Mouse (Mus musculus) megakaryocyte-erythroid progenitor cell, adult 5-6 weeks (primary cell): ENCODE measurements around the gene Taar4. TPM values are rescaled to one million over a fixed set of nuclear protein-coding genes. Genes with fewer than 3 reads are reported as not detected.
A peak's percentile ranks its signal among the peaks of the same experiment; 100 is the strongest.

Experiments used
- ATAC-seq: replicated peaks from 2 replicates; pipeline ENCODE4 v1.8.0; 2016; ENCODE audit warnings: mild to moderate bottlenecking, inconsistent platforms; ENCODE audit not compliant: severe bottlenecking, poor library complexity, low FRiP score, low TSS enrichment
- total RNA-seq, 2 experiments: library from RNA; stranded (forward) in 1 of 2; stranded (reverse) in 1 of 2; fragments of 200-1000, 215-1000 nt in 1 of 2; fragments of >200 nt in 1 of 2; fragmentation: Nextera tagmentation in 1 of 2; gene quantifications; 2 replicates each; pipeline ENCODE4 v1.2.3; 2014 to 2017

Gene Taar4
- not detected in 2 replicates for total RNA-seq (2014; fragmentation: Nextera tagmentation)
- total RNA-seq (2017), result not detected in 2 replicates

GRCm38 (mm10) chr10:23960444-23960915 lies at the start of gene Taar4:
TSS of gene Taar4 (plus strand) at chr10:23960494.
- no peak for ATAC-seq

- no peak for ATAC-seq
Observed at GRCm38 (mm10) chr10:23920056-23920455, 40.2 kb upstream of the Taar4 start, which contains the start of gene Taar1. TSS of gene Taar1 (plus strand) at chr10:23920356.

- no peak for ATAC-seq
Observed at GRCm38 (mm10) chr10:23922468-23922867, 37.8 kb upstream of the Taar4 start.

- ATAC-seq, result no peak
Observed at GRCm38 (mm10) chr10:23923941-23924340, 36.4 kb upstream of the Taar4 start.

- no peak for ATAC-seq
Observed at GRCm38 (mm10) chr10:23937613-23938012, 22.7 kb upstream of the Taar4 start.

GRCm38 (mm10) chr10:23938312-23938711 lies 22.0 kb upstream of the Taar4 start, which contains the start of gene Taar2:
TSS of gene Taar2 (plus strand) at chr10:23938572.
- no peak for ATAC-seq

- ATAC-seq, result no peak
Observed at GRCm38 (mm10) chr10:23942465-23942864, 17.8 kb upstream of the Taar4 start.

- no peak for ATAC-seq
Observed at GRCm38 (mm10) chr10:23948026-23948425, 12.3 kb upstream of the Taar4 start.

- ATAC-seq, result no peak
Observed at GRCm38 (mm10) chr10:23949508-23950005, 10.7 kb upstream of the Taar4 start, which contains the start of gene Taar3. TSS of gene Taar3 (plus strand) at chr10:23949558.

- no peak for ATAC-seq
Observed at GRCm38 (mm10) chr10:23951714-23952113, 8.6 kb upstream of the Taar4 start.

- no peak for ATAC-seq
Observed at GRCm38 (mm10) chr10:23959071-23959470, 1.2 kb upstream of the Taar4 start.

GRCm38 (mm10) chr10:23963444-23963843 lies 3.1 kb downstream of the Taar4 start:
- no peak for ATAC-seq

GRCm38 (mm10) chr10:23964921-23965610 lies 4.8 kb downstream of the Taar4 start:
- ATAC-seq, result no peak

GRCm38 (mm10) chr10:23970656-23971165 lies 10.4 kb downstream of the Taar4 start, which contains the start of gene Taar5:
TSS of gene Taar5 (plus strand) at chr10:23970706.
- ATAC-seq, result no peak

- ATAC-seq, result no peak
Observed at GRCm38 (mm10) chr10:23971256-23971655, 11.0 kb downstream of the Taar4 start.

GRCm38 (mm10) chr10:23977958-23978357 lies 17.7 kb downstream of the Taar4 start:
- no peak for ATAC-seq

GRCm38 (mm10) chr10:23978901-23979705 lies 18.8 kb downstream of the Taar4 start:
- peak; percentile 96 for ATAC-seq

GRCm38 (mm10) chr10:23985546-23985945 lies 25.3 kb downstream of the Taar4 start, which contains the start of gene Taar6:
TSS of gene Taar6 (minus strand) at chr10:23985646.
- no peak for ATAC-seq

GRCm38 (mm10) chr10:23986419-23986818 lies 26.1 kb downstream of the Taar4 start:
- no peak for ATAC-seq

GRCm38 (mm10) chr10:23993381-23993780 lies 33.1 kb downstream of the Taar4 start, which contains the start of gene Taar7a:
TSS of gene Taar7a (minus strand) at chr10:23993481.
- ATAC-seq, result no peak
